Mouse (Mus musculus) E14TG2a.4 (cell line): Measurements from ENCODE around the gene Fancg.

Experiments used
- CTCF ChIP-seq: conservative IDR thresholded peaks from 2 replicates; pipeline ENCODE4 v1.5.1; 2014; ENCODE audit warnings: low read length
- NANOG ChIP-seq: IDR thresholded peaks from 2 replicates; pipeline ENCODE4 v1.6.1; 2014; ENCODE audit warnings: borderline replicate concordance, low read length, mixed read lengths

DNA sequence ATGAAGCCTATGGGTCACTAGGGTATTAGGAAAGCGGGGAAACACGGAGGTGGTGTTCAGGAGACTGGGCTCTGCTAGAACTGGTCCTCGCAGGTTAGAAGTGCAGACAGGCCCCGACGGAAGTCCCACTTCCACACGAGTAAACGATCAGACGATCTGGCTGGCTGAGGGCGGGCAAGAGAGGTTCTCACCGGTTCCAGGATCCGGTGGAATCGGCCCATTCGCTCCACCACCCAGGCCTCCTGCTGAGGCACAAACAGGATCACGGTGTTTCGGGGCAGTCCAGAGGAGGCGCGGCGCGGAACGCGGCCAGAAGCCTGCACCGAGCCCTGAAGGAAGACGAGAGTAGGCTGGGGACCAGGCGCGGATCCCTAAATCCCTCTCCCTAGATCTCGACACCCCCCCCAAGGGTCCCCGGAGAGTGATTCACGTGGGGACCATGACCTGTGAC, 20.5 kb upstream of the Fancg start:
- TF ChIP-seq CTCF (no peak), NANOG (no peak)
